Mouse (Mus musculus) layer of hippocampus, postnatal 25 days (tissue): Measurements from ENCODE around the gene Sec13. TPM values are rescaled to one million over a fixed set of nuclear protein-coding genes. Genes with fewer than 3 reads are reported as not detected.

ENCODE experiments used
- microRNA-seq, 2 experiments: library from miRNA; unstranded; fragments of <30 nt; microRNA quantifications; one replicate each; pipeline ENCODE4 v1.2.0; 2021
- total RNA-seq, 2 experiments: library from RNA; stranded (reverse); gene quantifications; 2 replicates each; pipeline ENCODE4 v1.2.3; 2021

Gene Sec13
- total RNA-seq, 2 experiments from 2014 or later = 73.9 to 78.5 TPM

Small RNA genes within 50 kb of the gene (microRNA-seq; reads per million reads assigned to microRNA genes)
- 0.18 to 0.40 reads per million in 2 experiments for gene Mir7042

Other genes starting within 250 kb of the Sec13 start
- 10 to 100 TPM; 54.7 to 57.0 TPM for gene Prrt3, start 238.8 kb downstream of the Sec13 start, total RNA-seq
- gene Emc3, start 209.1 kb downstream of the Sec13 start, total RNA-seq = 10 to 100 TPM; 76.8 to 85.4 TPM
- 1 to 10 TPM; 1.4 to 2.3 TPM for gene Fancd2, start 209.1 kb downstream of the Sec13 start, total RNA-seq
- gene Fancd2os, start 140.0 kb downstream of the Sec13 start, total RNA-seq = under 1 TPM; 0.20 to 0.80 TPM
- 100 to 1,000 TPM; 228 to 246 TPM for gene Brk1, start 136.0 kb downstream of the Sec13 start, total RNA-seq
- 10 to 100 TPM; 47.3 to 52.3 TPM for gene Vhl, start 116.8 kb downstream of the Sec13 start, total RNA-seq
- 10 to 100 TPM; 16.9 to 21.9 TPM for gene Irak2, start 102.3 kb downstream of the Sec13 start, total RNA-seq
- 10 to 100 TPM; 56.2 to 59.4 TPM for gene Tatdn2, start 43.7 kb downstream of the Sec13 start, total RNA-seq
- gene Ghrl, start 20.9 kb downstream of the Sec13 start, total RNA-seq = under 1 TPM in 1 of 2 experiments, not detected in 1; 0.57 TPM